Mouse (Mus musculus) thymus, postnatal 14 days (tissue): Measurements from ENCODE around the gene Kcnd2.

Experiments
- DNase-seq: peaks from one replicate; pipeline ENCODE4 v3.0.0; 2021

Kcnd2 gene

GRCm38 (mm10) chr6:21424202-21424785 lies 209.0 kb downstream of the Kcnd2 start:
- no peak for DNase-seq

- no peak for DNase-seq
Measured at GRCm38 (mm10) chr6:21431120-21431519, 215.8 kb downstream of the Kcnd2 start.

- DNase-seq: no peak
Measured at GRCm38 (mm10) chr6:21464719-21465118, 249.4 kb downstream of the Kcnd2 start.

DNA sequence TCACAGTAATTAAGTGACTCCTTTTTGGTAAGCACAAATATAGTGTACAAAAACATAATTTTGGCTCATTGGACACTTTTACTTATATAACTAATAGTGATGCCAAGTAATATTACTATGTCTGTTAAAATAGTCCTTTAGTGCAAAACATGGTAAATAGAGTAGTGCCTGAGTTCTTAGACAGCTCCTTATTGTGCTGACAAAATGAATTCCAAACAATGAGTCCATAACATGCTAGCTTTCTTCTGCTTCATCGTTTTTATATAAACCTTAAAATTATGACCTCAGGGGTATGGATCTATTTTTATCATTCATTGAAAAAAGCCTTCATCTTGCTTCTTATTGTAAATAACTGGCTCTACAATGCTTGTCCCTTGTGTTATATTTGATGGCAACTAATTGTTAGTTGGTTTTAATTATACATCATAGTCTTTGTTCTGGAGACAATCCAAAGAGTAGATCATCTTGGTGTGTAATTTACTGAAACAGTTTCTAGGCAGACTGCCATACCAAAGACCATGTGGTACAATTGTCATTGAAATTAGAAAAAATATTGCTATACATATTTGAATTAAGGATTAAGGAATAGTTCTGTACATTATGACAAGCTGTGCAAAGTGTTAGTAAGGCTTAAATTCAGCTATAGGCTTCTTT lies 256.7 kb downstream of the Kcnd2 start:
- DNase-seq: no peak

DNA sequence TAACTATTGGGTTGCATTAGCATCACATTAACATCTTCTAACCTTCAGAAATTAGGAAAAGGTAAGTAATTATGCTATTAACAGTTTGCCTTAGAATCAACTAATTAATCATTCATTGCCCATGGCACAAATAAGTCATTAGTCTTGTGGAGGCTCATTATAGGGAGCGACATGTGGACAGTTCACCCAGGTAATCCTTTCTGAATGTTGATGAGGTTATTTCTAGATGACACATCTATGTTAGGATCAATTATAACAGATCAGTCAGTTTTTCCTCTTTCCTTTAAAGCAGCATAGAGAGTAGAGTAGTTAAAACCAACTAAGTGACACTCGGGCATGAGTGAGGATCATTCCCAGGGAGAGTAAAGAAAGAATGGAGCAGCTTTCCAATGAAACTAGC lies 267.4 kb downstream of the Kcnd2 start:
- no peak for DNase-seq

DNA sequence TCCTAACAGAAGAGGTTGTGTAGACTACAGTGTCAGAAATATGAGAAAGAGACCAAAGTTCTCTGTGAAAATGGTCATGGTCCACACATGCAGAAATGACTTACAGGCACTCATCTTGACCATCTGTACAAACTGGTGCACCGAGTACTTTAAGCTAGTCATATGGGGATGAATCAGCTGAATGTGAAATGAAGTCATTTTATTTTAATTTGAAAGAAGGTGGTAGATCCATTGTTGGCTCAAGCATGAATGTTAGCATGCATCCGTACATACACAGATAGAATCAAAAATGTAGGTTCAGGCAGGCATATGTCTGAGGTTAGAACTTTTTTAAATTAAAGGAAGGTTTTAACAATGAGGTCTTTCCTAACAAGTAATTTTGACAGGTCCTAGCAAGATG lies 273.2 kb downstream of the Kcnd2 start:
- DNase-seq: no peak

GRCm38 (mm10) chr6:21502921-21503320 lies 287.6 kb downstream of the Kcnd2 start:
- DNase-seq: no peak

- DNase-seq: no peak
Measured at GRCm38 (mm10) chr6:21510621-21511239, 295.4 kb downstream of the Kcnd2 start.

- DNase-seq: no peak
Measured at GRCm38 (mm10) chr6:21520351-21520750, 305.0 kb downstream of the Kcnd2 start.

DNA sequence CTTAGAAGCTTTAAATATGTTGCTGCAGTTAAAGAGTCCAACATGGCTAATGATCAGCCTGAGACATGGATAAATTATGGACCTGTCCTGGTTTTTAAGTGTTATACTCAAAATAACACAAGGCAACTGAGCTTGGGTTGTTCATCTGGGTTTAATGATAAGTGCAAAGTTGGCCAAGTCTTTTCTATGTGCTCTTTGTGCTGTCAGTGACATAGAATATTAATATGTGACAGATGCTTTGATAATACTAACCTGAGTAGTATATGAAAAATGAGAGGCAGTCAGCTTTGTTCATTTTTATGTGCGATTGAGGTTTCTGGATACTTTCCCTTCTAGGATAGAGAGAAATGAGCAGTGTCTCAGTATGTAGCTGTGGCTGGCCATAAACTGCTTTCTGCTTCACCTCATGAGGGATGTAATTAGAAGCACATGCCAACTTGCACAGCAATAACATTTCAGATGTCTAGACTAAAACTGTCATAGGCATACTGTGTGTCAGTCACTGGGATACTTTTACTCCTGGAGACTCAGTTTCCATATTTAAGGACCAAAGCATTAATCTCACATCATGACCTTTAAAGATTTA lies 312.3 kb downstream of the Kcnd2 start:
- no peak for DNase-seq

DNA sequence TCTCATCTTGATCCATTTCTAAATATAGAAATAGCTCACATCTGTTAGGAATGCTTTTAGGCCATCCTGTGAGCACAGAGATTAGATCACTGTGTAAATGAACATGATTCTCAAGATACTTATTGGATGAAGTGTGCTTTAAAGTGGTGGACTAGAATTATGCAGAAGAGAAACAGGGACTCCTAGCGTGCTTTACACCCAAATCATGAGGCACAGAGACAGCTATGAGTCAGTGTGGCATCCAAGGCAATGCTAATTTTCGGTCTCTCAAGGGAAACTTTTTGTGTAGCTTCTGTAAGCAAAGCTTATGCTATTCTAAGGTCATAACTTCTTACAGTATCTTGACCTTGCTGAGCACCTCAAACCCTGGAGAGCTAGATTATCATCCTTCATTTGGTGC lies 318.7 kb downstream of the Kcnd2 start:
- DNase-seq: no peak

DNA sequence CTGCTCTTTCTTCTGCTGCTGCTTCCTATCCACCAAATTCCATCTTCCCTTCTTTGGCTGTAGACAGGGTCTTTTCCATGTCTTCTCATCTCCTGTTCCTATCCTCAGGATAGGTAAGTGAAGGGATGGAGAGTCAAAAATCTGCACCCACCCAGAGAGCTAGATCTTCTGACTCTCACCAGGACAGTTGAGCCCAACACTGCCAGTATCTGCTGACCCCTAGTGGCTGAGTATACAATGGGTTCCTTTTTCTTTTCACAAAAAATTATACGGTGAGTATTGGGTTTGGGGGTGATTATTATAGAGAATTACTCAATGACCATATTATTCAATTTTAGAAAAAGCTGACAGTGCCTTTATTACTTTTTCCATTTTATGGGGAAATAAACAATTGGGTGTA lies 319.5 kb downstream of the Kcnd2 start:
- DNase-seq: no peak

- no peak for DNase-seq
Measured at GRCm38 (mm10) chr6:21551501-21551900, 336.2 kb downstream of the Kcnd2 start.

DNA sequence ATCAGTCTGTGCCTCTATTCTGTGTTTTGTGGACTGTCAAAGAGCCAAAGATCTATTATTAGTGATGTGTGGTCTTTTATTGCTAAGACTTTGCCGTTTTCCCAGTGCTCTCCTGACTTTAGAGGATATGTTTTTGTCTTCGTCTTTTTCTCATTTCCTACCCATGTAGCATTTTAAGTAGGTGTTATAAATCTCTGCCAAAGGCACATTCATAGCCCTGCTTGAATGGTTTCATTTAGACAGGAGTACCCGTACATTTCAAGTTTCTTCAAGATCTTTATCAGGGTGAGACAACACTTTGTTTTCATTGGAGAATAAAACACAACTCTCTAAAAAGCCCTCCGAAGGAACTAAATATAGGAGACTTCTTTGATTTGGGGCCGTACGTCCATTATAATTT lies 355.7 kb downstream of the Kcnd2 start:
- DNase-seq: no peak

- no peak for DNase-seq
Measured at GRCm38 (mm10) chr6:21590156-21590555, 374.9 kb downstream of the Kcnd2 start.

- DNase-seq: no peak
Measured at GRCm38 (mm10) chr6:21597424-21597823, 382.1 kb downstream of the Kcnd2 start.

DNA sequence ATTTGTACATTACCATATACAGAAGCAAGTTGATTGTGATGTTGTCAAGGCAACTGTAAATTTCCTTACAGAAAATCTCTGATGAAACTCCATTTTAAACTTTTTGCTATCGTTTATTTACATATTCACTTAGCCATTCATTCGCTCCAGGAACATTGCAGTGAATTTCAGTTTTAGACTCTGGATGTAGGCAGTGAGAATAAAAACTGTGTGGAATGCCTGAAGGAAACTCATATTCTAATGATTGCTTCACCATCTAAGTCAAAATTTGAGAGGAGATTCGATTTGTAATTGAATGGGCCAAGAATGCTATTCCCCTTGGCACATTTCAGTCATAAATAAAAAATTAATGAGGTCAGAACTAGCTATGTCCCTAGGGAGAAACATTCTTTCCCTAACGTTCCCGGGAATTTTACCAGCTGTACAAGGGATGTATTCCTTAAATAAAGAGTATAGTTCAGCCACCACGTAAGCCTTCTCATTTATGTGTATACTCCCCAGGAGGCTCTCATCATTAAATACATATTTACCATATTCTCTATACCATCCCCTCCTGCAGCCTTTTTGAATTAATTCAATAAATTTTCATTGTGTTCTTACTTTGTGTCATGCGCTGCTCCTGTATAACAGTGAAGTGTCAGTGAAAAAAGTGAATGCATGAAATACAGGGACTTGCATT lies 394.2 kb downstream of the Kcnd2 start:
- DNase-seq: no peak

DNA sequence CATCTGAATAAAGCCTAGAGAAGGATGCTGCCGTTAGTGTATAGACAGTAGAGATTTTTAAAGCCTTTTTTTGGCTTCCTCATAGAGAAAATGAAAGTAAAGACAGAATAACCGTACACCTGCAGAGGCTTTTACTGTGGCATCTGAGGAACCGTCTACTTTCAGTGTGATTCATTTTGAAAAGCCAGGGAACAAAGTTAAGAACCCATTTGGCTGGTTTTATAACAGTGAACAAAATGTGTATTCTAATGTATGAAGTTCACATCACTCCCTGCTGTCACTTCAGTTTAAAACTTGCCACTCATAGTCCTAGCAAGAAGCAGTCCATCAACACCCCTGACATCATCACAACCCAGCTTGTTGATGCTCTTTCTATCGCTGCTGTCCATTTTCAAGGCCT lies 414.7 kb downstream of the Kcnd2 start:
- no peak for DNase-seq

DNA sequence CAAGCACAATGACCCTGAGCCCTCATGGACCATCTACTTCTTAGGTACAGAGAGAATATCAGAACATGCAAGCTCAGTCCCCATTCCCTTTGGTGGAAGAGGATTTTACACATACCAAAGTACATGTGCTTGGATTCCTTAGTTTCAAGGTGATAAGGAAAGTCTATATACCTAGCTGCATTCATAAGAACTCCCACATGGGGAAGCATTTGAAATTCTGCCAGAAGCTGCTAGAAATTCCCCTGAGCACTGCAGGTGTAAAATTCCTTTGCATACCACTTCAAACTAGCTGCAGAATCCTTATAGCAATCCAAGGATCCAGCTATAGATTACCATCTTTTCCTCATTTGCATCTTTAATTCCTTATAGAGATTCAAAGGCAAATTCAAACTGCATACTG lies 440.4 kb downstream of the Kcnd2 start:
- DNase-seq: no peak

DNA sequence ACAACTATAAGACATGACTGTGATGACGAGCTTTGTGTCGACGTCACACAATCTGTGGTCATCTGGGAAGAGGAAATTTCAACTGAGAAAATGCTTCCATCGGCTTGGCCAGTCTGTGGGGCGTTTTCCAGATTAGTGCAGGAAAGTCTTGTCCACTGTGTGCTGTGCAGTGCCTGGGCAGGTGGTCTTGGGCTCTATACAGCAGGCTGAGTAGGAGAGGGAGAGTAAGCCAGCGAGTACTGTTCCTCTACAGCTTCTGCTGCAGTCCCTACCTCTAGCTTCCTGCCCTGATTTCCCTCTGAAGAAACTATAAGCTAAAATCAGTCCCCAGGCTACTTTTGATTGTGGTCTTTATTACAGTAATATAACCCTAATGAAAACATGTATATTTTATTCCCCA lies 448.8 kb downstream of the Kcnd2 start:
- DNase-seq: no peak

DNA sequence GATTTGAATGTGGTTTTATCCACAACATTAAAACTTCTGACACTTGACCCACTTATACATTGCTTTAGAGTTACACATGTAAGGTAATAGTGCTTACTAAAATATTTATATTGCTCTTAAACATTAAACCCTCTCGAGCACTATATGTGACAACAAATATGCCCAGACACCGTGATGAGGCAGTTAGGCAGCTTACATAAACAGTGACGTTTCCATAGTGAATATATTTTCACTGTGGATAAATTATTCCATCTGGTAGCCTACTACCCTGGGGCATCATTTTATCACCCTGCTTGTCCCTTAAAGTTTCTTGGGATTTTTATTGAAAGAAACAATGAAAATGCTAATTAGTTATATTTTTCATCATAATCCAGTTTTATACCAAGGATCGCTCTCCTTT lies 449.3 kb downstream of the Kcnd2 start:
- no peak for DNase-seq

DNA sequence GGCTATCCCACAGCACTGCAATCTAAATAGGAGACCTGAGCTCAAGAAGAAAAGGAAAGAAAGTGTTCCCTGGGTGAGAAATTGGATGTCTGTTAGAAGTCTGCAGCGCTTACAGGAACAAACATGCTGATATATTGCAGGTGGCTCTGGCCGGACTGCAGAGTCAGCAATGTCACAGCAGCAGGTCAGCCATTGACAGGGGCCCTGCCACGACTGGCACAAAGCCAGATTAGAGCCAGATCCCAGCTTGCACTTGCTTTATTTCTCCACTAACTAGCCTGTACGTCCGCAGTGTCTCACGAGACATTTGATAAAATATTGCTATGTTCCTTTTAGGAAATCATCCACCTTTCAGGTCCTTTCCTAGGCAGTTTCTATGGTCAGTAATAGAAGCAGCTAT lies 468.9 kb downstream of the Kcnd2 start:
- no peak for DNase-seq

GRCm38 (mm10) chr6:21686388-21686787 lies 471.1 kb downstream of the Kcnd2 start:
- no peak for DNase-seq

GRCm38 (mm10) chr6:21692861-21693350 lies 477.6 kb downstream of the Kcnd2 start:
- DNase-seq: no peak
